Mouse (Mus musculus) liver, embryonic 14.5 days (tissue): ENCODE results near the gene Neurod6. TPM values are rescaled to one million over a fixed set of nuclear protein-coding genes. Genes with fewer than 3 reads are reported as not detected.

Experiments used
- ATAC-seq: fragments of 200-750 bp; cut with Nextera tagmentation; 2 replicates; pipeline ENCODE4 v1.8.0; 2017; ENCODE audit warnings: moderate number of reproducible peaks, mild to moderate bottlenecking, moderate library complexity; ENCODE audit not compliant: insufficient read depth
- DNase-seq, 3 experiments: peaks; one replicate each; pipeline ENCODE4 v3.0.0-alpha.2; 2012 to 2013; ENCODE audit warnings: low read depth in 3 of 3, low spot score in 3 of 3
- H3K27ac ChIP-seq: fragments of 300-500 bp; sonication (generic); 2 replicates; pipeline ENCODE4 v1.5.1; 2014; ENCODE audit warnings: moderate library complexity, mild to moderate bottlenecking, control low read depth, inconsistent platforms
- H3K27me3 ChIP-seq: fragments of 300-500 bp; sonication (generic); 2 replicates; pipeline ENCODE4 v1.6.1; 2014; ENCODE audit warnings: mild to moderate bottlenecking, low read length, moderate library complexity; ENCODE audit not compliant: control insufficient read depth, insufficient read depth
- H3K36me3 ChIP-seq: fragments of 300-500 bp; sonication (generic); replicated peaks from 2 replicates; pipeline ENCODE4 v1.6.1; 2014; ENCODE audit warnings: low read depth; ENCODE audit not compliant: control insufficient read depth, insufficient read depth
- H3K4me1 ChIP-seq, 2 experiments: fragments of 200-500 bp in 1 of 2; fragments of 300-500 bp in 1 of 2; sonication (generic) in 1 of 2; replicated peaks; 2 replicates each; pipeline ENCODE4 v1.6.1; 2012 to 2014; ENCODE audit warnings: antibody characterized with exemption in 1 of 2, inconsistent platforms in 1 of 2, low read length in 1 of 2; ENCODE audit not compliant: control insufficient read depth in 2 of 2, insufficient read depth in 2 of 2
- H3K4me2 ChIP-seq: fragments of 300-500 bp; sonication (generic); 2 replicates; pipeline ENCODE4 v1.6.1; 2014; ENCODE audit warnings: low read depth, mild to moderate bottlenecking, control low read depth, moderate library complexity
- H3K4me3 ChIP-seq, 2 experiments: fragments of 200-500 bp in 1 of 2; fragments of 300-500 bp in 1 of 2; sonication (generic) in 1 of 2; 2 replicates each; pipeline ENCODE4 v1.5.1; 2012 to 2014; ENCODE audit warnings: low read depth in 2 of 2, low read length in 2 of 2, mild to moderate bottlenecking in 2 of 2, control low read depth in 1 of 2, inconsistent platforms in 1 of 2, moderate library complexity in 1 of 2; ENCODE audit not compliant: insufficient read depth in 1 of 2
- H3K9ac ChIP-seq: fragments of 300-500 bp; sonication (generic); replicated peaks from 2 replicates; pipeline ENCODE4 v1.6.1; 2014; ENCODE audit warnings: mild to moderate bottlenecking, control low read depth, moderate library complexity
- H3K9me3 ChIP-seq: fragments of 300-500 bp; sonication (generic); 2 replicates; pipeline ENCODE4 v1.6.1; 2016; ENCODE audit warnings: low read length, mixed read lengths; ENCODE audit not compliant: control insufficient read depth
- CTCF ChIP-seq: IDR thresholded peaks from 2 replicates; pipeline ENCODE4 v1.5.1; 2016; ENCODE audit warnings: antibody characterized with exemption, low read depth, control low read depth
- EP300 ChIP-seq: IDR thresholded peaks from 2 replicates; pipeline ENCODE4 v1.6.1; 2016; ENCODE audit warnings: antibody characterized with exemption, low read depth
- WGBS: fragments of 180-500 bp; shearing (Covaris S2); extraction: QIAGEN DNeasy Blood & Tissue Kit; methylation state at CpG from one replicate; pipeline ENCODE4 v1.1.7; 2014; ENCODE audit not compliant: insufficient replicate concordance; 5-methylcytosine and 5-hydroxymethylcytosine counted together
- polyA plus RNA-seq, 2 experiments: library from polyadenylated mRNA; depleted of rRNA in 1 of 2; stranded (reverse) in 1 of 2; unstranded in 1 of 2; fragments of >200 nt; fragmentation: Nextera tagmentation in 1 of 2; extraction: Ambion mirVana in 1 of 2; gene quantifications; 2 replicates each; pipeline versions ENCODE4 v1.2.1 to v1.2.3; 2012 to 2014

The Neurod6 gene
- polyA plus RNA-seq, 2 experiments, result not detected

GRCm38 (mm10) chr6:55646824-55647560, 34.1 kb downstream of the Neurod6 start:
- Histone ChIP-seq H3K27me3 (no peaks in the 10 kb centered on the region), H3K4me3 (no peak overlapping the region), H3K9ac (no peak overlapping the region), H3K4me2 (no peak overlapping the region), H3K27ac (no peak overlapping the region), H3K9me3 (no peaks in the 10 kb centered on the region), H3K4me1 (no peaks in the 10 kb centered on the region; a peak in 1 of 4 replicates), H3K36me3 (no peaks in the 10 kb centered on the region)
- 37% methylated on average over 9 of the region's 9 CpGs for WGBS
- ATAC-seq, result no peak
- no peak for DNase-seq
- TF ChIP-seq CTCF, result no peak
- TF ChIP-seq EP300, result no peak

- H3K36me3 ChIP-seq, result no peaks in the 10 kb centered on the region
- no peaks in the 10 kb centered on the region; a peak in 1 of 4 replicates for H3K4me1 ChIP-seq
- ATAC-seq (no peak), DNase-seq (no peak)
- 57% methylated on average over 14 of the region's 14 CpGs for WGBS
- no peak overlapping the region for H3K9ac ChIP-seq
- H3K4me2 ChIP-seq, result no peak overlapping the region
- H3K4me3 ChIP-seq, result no peak overlapping the region
- no peak overlapping the region for H3K27ac ChIP-seq
- no peaks in the 10 kb centered on the region for H3K9me3 ChIP-seq
- H3K27me3 ChIP-seq, result no peaks in the 10 kb centered on the region
- TF ChIP-seq EP300 (no peak), CTCF (no peak)
Observed at GRCm38 (mm10) chr6:55646111-55646823, 34.8 kb downstream of the Neurod6 start.

- peaks cover 0 to 8% of the 10 kb centered on the region in 2 experiments; a peak in 2 of 4 replicates for H3K4me1 ChIP-seq
- no peak overlapping the region for H3K4me3 ChIP-seq
- H3K9ac ChIP-seq, result no peak overlapping the region
- H3K36me3 ChIP-seq, result no peaks in the 10 kb centered on the region
- no peak overlapping the region for H3K27ac ChIP-seq
- no peaks in the 10 kb centered on the region for H3K27me3 ChIP-seq
- H3K4me2 ChIP-seq, result no peak overlapping the region
- H3K9me3 ChIP-seq, result no peaks in the 10 kb centered on the region
- ATAC-seq (peak; percentile 94), DNase-seq (peak in 1 of 3 experiments; percentile 0)
- TF ChIP-seq EP300, result peak; percentile 59
- no peak for TF ChIP-seq CTCF
- 0% methylated on average over 1 of the region's 1 CpGs for WGBS
Observed at GRCm38 (mm10) chr6:55634662-55635061, 46.4 kb downstream of the Neurod6 start.

Other genes starting within 250 kb of the Neurod6 start
- 0.01 and 0.08 TPM in 2 replicates for gene Adcyap1r1, start 229.3 kb downstream of the Neurod6 start, polyA plus RNA-seq (2012; rRNA removed)
- gene Adcyap1r1, start 229.3 kb downstream of the Neurod6 start, polyA plus RNA-seq (2014; fragmentation: Nextera tagmentation; extraction: Ambion mirVana), result not detected in 2 replicates
- gene Itprid1, start 155.6 kb upstream of the Neurod6 start, polyA plus RNA-seq (2012; rRNA removed), result not detected in 2 replicates
- gene Itprid1, start 155.6 kb upstream of the Neurod6 start, polyA plus RNA-seq (2014; fragmentation: Nextera tagmentation; extraction: Ambion mirVana), result not detected in 2 replicates